Mouse (Mus musculus) cerebellum, postnatal 36 days (tissue): ENCODE data around the gene Itprip.

Experiments used
- DNase-seq, 2 experiments: peaks; one replicate each; pipeline ENCODE4 v3.0.0; 2021 to 2022; ENCODE audit warnings: mixed read lengths in 2 of 2

Itprip gene

GRCm38 (mm10) chr19:47849735-47850134 is 69.4 kb downstream of the Itprip start:
- DNase-seq, result no peak
